Mouse (Mus musculus): ENCODE data around the gene Rras. TPM values are rescaled to one million over a fixed set of nuclear protein-coding genes. Genes with fewer than 3 reads are reported as not detected.

Rras gene
- 8.7 TPM for polyA plus RNA-seq (2017; shearing (Covaris generic))

DNA sequence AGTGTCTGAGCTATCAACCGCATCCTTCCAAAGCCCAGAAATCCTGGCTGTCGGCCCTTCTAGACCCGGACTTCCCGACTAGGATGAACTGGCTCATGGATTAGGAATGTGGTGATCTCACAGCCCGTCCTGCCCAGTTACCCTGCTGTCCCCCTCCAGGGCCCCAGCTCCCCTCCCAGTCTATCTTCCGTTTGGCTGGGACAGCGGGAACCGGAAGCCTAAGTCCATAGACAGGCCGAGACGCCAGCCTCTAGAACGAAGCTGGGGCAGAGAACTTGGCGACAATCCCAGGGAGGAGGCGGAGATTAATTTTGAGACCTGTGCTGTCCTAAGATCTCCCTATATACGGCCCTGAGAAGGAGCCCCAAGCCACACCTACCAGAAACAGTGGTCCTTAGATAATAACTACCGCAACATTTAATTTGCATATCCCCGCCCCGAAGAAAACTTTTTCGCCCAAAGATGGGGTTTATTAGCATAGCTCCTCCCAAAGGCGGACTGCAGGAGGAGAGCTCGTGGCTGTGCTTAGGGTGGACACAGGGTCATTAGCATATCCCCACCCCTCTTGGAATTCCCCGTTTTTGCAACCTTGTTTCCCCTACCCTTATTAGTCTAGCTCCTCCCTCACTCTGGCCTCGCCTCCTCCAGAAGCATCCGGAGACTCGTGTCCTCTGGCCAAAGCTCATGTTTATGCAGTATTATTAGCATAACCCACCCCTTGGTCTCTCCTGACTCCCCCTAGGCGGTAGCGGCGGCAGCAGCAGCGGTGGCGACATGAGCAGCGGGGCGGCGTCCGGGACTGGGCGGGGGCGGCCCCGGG, at the start of gene Rras:
Rras (plus strand) TSS at position 720 of the 820 bp plus-strand sequence.

DNA sequence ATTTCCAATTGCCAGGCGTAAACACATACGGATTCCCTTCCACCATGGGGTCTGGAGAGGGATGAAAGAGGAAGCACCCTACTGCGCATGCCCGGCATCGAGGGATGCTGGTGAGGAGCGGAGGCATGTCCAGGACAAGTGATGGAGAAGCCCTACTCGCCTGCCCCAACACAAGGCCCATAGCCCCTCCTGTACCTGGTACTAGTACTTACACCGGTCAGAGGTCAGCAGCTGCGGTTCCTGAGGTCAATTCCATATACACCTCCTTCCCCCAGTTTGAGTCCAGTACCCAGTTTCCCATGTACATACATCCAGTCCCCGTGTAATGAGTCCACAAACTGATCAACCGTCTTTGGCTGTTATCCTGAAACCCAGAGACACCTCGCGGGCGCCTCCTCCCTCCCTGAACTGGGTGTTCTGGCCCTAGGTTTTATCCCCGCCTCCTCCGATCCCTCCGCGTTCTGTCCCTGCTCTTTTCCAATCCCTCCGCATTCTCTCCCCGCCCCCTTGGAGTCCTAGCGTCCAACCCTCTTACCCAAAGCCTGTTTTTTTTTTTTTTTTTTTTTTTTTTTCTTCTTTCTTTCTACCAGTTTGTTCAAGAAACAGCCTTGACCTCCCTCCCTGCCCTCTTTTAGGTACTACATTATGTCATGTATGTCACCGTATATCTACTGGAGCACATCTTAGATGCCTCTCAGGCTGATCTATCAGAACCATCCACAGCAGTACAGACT, 43.2 kb upstream of the Rras start, which contains the start of gene Cpt1c:
Cpt1c (minus strand) TSS at position 469 of the 734 bp plus-strand sequence.

DNA sequence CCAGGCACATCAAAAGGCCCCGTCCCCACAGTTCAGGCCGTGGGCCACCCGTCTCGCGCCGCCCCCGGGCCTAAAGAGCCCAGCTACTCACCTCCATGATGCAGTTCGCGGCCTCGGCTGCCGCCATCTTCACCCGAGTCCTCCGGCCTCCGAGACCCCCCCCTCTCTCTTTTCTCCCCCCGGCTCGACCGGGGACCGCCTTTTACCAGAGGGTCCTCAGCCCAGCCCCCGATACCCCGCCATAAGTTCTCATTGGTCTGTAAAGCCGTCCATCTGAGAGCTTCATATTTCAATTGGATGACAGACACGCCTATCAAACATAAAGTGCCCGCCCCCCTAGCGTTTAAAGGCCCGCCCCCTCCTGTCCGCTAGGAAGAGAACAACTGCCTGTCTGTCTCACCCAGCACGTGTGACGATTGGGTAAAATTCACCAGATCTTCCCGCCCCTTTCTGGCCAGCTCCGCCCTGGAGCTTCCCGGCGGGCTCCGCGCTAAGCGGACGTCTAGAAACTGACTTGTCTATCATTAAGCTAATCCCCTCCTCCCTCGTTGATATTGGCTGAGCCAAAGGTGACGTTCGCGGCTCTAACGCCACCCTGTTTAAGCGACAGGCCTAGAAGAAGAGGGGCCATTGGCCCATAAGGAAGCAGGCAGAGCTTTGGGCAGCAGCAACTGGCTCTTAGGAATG, 31.4 kb upstream of the Rras start, which contains the start of gene Prmt1:
Prmt1 (minus strand) TSS at position 377 of the 687 bp plus-strand sequence.

DNA sequence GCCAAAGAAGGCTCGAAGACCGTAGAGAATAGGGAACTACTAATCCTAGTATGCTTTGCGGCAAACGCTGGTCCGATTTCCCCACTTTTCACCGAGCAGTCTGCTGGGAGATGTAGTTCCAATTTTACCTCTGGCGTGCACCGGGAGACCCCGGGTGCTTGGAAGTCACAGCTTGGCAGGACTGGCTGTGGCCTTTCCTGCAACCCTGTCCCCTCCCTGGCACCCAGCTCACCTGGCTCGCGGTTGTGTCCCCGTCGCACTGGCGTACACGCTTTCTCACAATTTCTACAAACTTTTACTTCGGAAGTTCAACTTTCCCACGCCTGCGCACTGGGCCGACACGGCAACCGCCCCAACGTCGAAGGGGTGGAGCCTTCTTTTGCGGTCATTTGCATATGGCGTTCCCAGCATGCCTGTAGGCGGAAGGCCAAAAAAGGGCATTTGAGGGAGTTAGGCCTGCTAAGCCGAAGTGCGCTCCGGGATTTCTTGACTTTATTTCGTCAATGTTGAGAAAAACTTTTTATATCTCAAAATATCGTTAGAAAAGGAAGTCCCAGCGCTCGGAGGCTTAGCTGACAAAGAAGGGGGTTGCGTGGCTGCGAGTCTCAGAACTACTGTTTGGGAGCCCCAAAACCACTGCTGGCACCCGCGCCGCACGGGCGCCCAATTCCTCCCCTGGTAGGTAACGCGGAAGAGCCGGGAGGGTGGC, 20.4 kb upstream of the Rras start, which contains the start of gene Irf3:
Irf3 (plus strand) TSS at position 418 of the 709 bp plus-strand sequence.

DNA sequence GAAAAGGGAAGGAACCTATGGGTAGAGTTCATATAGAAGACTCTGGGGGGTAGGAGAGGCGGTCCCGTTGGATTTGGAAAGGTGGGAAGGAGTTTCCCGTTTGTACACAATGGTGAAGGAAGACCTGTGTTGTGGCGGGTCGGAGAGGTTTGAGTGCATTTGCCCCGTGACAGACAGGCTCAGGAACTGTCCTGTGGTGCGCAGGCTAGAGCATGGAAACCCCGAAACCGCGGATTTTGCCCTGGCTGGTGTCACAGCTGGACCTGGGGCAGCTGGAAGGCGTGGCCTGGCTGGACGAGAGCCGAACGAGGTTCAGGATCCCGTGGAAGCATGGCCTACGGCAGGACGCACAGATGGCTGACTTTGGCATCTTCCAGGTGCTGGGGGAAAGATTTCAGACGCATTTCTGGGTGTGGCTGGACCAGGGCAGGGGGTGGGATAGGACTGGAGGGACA, 19.2 kb upstream of the Rras start, which contains the start of gene Bcl2l12:
Bcl2l12 (minus strand) TSS at position 212 of the 455 bp plus-strand sequence.

DNA sequence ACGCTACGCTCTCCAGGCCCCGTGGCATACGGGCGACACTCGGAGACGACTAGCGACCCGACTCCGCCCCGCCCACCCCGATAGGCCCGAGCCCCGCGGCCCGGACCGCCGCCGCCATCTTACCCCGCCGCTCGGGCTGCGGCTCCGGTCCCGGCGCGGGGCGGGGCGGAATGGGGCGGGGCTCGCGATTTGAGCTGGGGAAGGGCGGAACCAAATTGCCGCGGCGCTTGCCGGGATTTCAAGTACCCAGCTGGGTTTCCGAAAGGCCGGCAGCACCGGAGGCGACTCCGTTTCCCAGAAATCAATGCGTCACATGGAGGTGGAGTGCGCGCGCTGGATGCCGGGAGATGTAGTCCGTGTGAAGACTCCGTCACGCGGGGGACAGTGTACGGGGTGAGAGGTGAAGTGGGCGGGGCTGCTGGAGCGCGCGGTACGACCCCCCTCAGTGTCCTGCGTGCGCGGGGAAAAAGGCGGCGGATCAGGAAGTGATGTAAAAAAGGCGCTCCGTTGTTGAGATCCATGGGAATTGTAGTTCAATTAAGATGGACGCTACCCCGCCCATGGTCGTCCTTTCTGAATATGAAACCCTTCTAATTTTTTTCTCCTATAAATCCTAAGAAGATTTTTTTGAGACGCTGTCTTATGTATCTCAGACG, 1.7 kb upstream of the Rras start, which contains the start of gene Scaf1:
Scaf1 (minus strand) TSS at position 407 of the 656 bp plus-strand sequence.

DNA sequence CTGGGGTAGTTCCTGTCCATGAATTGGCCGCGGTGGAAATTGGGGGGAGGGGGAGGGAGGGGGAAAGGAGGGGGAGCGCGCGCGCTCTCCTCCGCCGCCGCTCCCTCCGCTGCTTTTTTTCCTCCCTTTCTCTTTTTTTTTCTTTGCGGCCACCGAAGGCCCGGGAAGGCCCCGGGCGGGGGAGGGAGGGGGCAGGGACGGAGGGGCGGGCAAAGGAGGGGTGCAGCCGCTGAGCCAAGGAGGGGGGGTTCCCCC, 35.0 kb downstream of the Rras start, which contains the start of gene Prr12:
Prr12 (minus strand) TSS at position 20 of the 255 bp plus-strand sequence.

DNA sequence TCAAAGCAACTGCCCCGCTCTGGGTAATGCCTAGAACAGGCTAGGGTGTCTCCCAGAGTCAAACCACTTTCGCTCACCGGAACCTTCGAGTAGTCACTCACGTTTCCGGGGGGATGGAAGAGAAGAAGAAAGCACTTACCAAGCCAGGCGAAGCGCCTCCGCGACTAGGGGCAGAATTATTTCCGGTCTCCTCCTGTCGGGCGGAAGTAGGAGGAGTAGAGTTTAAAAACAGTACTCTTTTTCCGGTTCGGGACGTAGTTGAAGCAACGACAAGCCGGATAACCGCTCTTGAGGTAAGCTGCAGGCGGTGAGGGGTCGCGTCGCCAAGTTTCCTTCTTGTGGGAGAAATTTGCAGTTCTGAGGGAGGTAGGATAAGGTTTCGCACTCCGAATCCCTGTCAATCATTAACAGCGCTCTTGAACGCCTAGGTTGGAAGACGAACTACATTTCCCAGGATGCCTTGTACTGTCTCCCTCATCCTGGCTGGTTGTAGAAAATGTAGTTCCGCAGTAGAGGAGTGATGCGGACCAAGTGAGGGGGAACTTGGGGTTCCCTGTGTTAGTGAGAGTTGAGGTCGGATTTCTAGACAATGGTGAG, 44.6 kb downstream of the Rras start, which contains the start of the genes Nosip and Prrg2:
Nosip (plus strand) TSS at position 191 of the 597 bp plus-strand sequence.
Prrg2 (minus strand) TSS at position 439 of the 597 bp plus-strand sequence.

Other genes starting within 250 kb of the Rras start
- 61.7 TPM for gene Nup62, start 201.9 kb upstream of the Rras start, polyA plus RNA-seq (2017; shearing (Covaris generic))
- gene Il4i1, start 201.6 kb upstream of the Rras start, polyA plus RNA-seq (2017; shearing (Covaris generic)), result 2.9 TPM
- gene Atf5, start 201.3 kb upstream of the Rras start, polyA plus RNA-seq (2017; shearing (Covaris generic)), result 0.42 TPM
- 17.3 TPM for gene Akt1s1, start 169.0 kb upstream of the Rras start, polyA plus RNA-seq (2017; shearing (Covaris generic))
- gene Tbc1d17, start 168.9 kb upstream of the Rras start, polyA plus RNA-seq (2017; shearing (Covaris generic)), result 97.4 TPM
- 93.3 TPM for gene Pnkp, start 160.8 kb upstream of the Rras start, polyA plus RNA-seq (2017; shearing (Covaris generic))
- gene Ptov1, start 148.2 kb upstream of the Rras start, polyA plus RNA-seq (2017; shearing (Covaris generic)), result 9.7 TPM
- 40.3 TPM for gene Med25, start 125.2 kb upstream of the Rras start, polyA plus RNA-seq (2017; shearing (Covaris generic))
- 48.2 TPM for gene Fuz, start 121.9 kb upstream of the Rras start, polyA plus RNA-seq (2017; shearing (Covaris generic))
- 33.7 TPM for gene Ap2a1, start 88.5 kb upstream of the Rras start, polyA plus RNA-seq (2017; shearing (Covaris generic))
- not detected for gene Tsks, start 74.8 kb upstream of the Rras start, polyA plus RNA-seq (2017; shearing (Covaris generic))
- 0.42 TPM for gene Cpt1c, start 43.1 kb upstream of the Rras start, polyA plus RNA-seq (2017; shearing (Covaris generic))
- gene Prmt1, start 31.4 kb upstream of the Rras start, polyA plus RNA-seq (2017; shearing (Covaris generic)), result 182 TPM
- gene Irf3, start 20.3 kb upstream of the Rras start, polyA plus RNA-seq (2017; shearing (Covaris generic)), result 257 TPM
- gene Bcl2l12, start 19.2 kb upstream of the Rras start, polyA plus RNA-seq (2017; shearing (Covaris generic)), result 32.8 TPM
- gene Scaf1, start 1.6 kb upstream of the Rras start, polyA plus RNA-seq (2017; shearing (Covaris generic)), result 30.0 TPM
- 4.7 TPM for gene Prr12, start 34.9 kb downstream of the Rras start, polyA plus RNA-seq (2017; shearing (Covaris generic))
- 126 TPM for gene Nosip, start 44.5 kb downstream of the Rras start, polyA plus RNA-seq (2017; shearing (Covaris generic))
- gene Prrg2, start 44.7 kb downstream of the Rras start, polyA plus RNA-seq (2017; shearing (Covaris generic)), result 3.9 TPM
- gene Rcn3, start 74.3 kb downstream of the Rras start, polyA plus RNA-seq (2017; shearing (Covaris generic)), result 124 TPM
- gene Fcgrt, start 85.9 kb downstream of the Rras start, polyA plus RNA-seq (2017; shearing (Covaris generic)), result 6.3 TPM
- 3,104 TPM for gene Rps11, start 106.5 kb downstream of the Rras start, polyA plus RNA-seq (2017; shearing (Covaris generic))
- 2,649 TPM for gene Rpl13a, start 110.8 kb downstream of the Rras start, polyA plus RNA-seq (2017; shearing (Covaris generic))
- gene Gm45713, start 118.3 kb downstream of the Rras start, polyA plus RNA-seq (2017; shearing (Covaris generic)), result not detected
- 220 TPM for gene Flt3l, start 118.5 kb downstream of the Rras start, polyA plus RNA-seq (2017; shearing (Covaris generic))
- gene Pih1d1, start 136.3 kb downstream of the Rras start, polyA plus RNA-seq (2017; shearing (Covaris generic)), result 55.1 TPM
- 64.8 TPM for gene Aldh16a1, start 136.6 kb downstream of the Rras start, polyA plus RNA-seq (2017; shearing (Covaris generic))
- gene Slc17a7, start 146.0 kb downstream of the Rras start, polyA plus RNA-seq (2017; shearing (Covaris generic)), result not detected
- not detected for gene Gfy, start 161.6 kb downstream of the Rras start, polyA plus RNA-seq (2017; shearing (Covaris generic))
- not detected for gene Pth2, start 163.0 kb downstream of the Rras start, polyA plus RNA-seq (2017; shearing (Covaris generic))
- 0.12 TPM for gene Ccdc155, start 186.9 kb downstream of the Rras start, polyA plus RNA-seq (2017; shearing (Covaris generic))
- gene Dkkl1, start 194.2 kb downstream of the Rras start, polyA plus RNA-seq (2017; shearing (Covaris generic)), result 16.3 TPM
- 3.0 TPM for gene Tead2, start 197.8 kb downstream of the Rras start, polyA plus RNA-seq (2017; shearing (Covaris generic))
- gene Cd37, start 221.2 kb downstream of the Rras start, polyA plus RNA-seq (2017; shearing (Covaris generic)), result 641 TPM
- gene Slc6a16, start 223.1 kb downstream of the Rras start, polyA plus RNA-seq (2017; shearing (Covaris generic)), result not detected